Mouse (Mus musculus): ENCODE results near the gene Ly6g6c. TPM values are rescaled to one million over a fixed set of nuclear protein-coding genes. Genes with fewer than 3 reads are reported as not detected.

Gene Ly6g6c
- polyA plus RNA-seq, 1 experiment from 2014 or later: not detected

DNA sequence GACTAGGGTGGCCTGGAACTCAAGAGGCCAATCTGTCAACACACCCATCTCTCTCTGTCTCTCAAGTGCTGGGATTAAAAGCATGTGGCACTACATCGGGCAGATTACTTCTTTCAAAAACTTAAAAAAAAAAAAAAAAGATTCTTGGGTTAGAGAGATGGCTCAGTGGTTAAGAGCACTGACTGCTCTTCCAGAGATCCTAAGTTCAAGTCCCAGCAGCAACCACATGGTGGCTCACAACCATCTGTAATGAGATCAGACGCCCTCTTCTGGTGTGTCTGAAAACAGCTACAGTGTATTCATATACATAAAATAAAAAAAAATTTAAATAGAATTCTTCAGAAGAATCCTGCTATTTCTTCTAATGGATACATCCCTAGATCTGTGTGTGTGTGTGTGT is 23.0 kb downstream of the Ly6g6c start:
- Histone ChIP-seq H3K27ac (no peak overlapping the region), H3K36me3 (peaks cover 25% of the 10 kb centered on the region), H3K27me3 (no peaks in the 10 kb centered on the region), H3K4me3 (replicated peaks) (no peak overlapping the region), H3K9ac (replicated peaks) (no peak overlapping the region), H3K4me2 (no peak overlapping the region), H3K4me1 (replicated peaks) (peaks cover 12% of the 10 kb centered on the region), H3K9me3 (no peaks in the 10 kb centered on the region)
- WGBS: 59% methylated on average over 2 of the region's 2 CpGs
- ATAC-seq (ENCODE audit: insufficient number of reproducible peaks, insufficient read depth, low FRiP score, low TSS enrichment, low read depth): no peak

DNA sequence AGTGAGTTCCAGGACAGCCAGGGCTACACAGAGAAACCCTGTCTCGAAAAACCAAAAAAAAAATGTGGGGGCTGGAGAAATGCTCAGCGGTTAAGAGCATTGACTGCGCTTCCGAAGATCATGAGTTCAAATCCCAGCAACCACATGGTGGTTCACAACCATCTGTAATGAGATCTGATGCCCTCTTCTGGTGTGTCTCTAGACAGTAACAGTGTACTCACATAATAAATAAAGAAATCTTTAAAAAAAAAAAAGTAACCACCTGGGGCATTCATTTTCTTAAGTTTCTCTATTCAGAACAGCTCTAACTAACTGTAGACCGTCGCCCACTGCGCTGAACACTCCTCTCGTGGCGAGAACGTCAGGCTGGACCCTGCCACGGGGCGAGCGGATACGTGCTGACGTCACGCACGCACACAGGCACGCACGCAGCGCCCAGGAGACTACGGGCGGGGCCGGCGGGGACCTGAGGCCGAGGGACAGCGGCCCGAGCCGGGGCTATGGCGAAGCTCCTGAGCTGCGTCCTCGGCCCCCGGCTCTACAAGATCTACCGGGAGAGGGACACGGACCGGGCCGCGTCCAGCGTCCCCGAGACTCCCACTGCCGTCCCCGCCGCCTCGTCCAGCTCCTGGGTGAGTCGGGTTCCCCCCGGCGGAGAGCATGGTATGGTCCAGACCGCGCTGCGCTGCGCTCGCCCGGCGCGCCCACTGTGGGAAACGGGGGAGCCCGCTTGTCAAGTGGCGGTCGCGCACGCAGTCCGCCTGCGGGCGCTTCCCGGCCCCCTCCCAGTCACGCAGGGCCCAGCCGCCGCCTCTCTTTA is 23.8 kb downstream of the Ly6g6c start, which contains the start of gene Abhd16a:
Abhd16a (plus strand) TSS at position 439 of the 820 bp plus-strand sequence.
- H3K27me3 ChIP-seq: no peaks in the 10 kb centered on the region
- peak; percentile 97 for ATAC-seq (ENCODE audit: insufficient number of reproducible peaks, insufficient read depth, low FRiP score, low TSS enrichment, low read depth)

DNA sequence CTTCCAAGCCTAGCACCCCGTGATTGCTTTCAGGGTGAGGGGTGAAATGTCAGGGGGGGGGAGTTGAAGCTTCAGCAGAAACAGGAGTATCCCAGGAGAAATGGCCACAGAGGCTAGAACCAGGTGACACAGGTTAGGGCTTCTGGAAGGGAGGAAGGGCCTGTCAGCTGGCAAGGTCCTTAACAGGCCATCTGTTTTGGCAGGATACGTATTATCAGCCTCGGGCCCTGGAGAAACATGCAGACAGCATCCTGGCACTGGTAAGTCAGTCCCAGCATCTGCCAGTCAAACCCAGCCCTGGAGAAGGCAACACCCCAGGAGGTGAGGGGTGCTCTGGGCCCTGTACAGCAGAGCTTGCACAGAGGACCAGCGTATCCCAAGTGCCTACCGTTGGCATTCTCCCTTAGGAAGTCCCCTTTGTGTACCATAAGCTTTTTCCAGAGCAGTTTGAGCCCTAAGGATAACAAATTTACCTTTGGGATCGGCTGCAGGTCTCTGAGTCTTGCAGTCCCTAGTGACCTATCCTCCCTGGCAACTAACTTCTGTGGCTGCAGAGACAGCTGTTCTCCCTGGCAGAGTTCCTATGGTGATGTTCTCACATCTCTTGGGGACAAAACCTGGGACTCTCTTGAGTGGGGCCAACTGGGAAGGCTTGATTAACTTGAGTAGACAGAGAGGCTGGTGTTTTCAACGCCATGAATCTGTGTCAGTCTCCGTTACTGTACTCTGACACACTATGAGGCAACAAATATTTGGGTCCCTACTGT is 25.2 kb downstream of the Ly6g6c start:
- H3K9ac ChIP-seq (replicated peaks): peak overlapping the region; percentile 75
- 0 out of 2 replicates have a peak overlapping the region, but pooled peaks have one; percentile 2 for H3K27ac ChIP-seq
- peaks cover 46% of the 10 kb centered on the region for H3K36me3 ChIP-seq
- peak overlapping the region; percentile 58 for H3K4me3 ChIP-seq (replicated peaks)
- H3K9me3 ChIP-seq: no peaks in the 10 kb centered on the region
- H3K4me2 ChIP-seq: peak overlapping the region; percentile 65
- H3K27me3 ChIP-seq: no peaks in the 10 kb centered on the region
- WGBS: 67% methylated on average over 8 of the region's 8 CpGs
- H3K4me1 ChIP-seq (replicated peaks): peaks cover 12% of the 10 kb centered on the region
- ATAC-seq (ENCODE audit: insufficient number of reproducible peaks, insufficient read depth, low FRiP score, low TSS enrichment, low read depth): no peak

More for the DNA sequence above, 23.8 kb downstream of the Ly6g6c start, which contains the start of gene Abhd16a:
- 3% methylated on average over 61 of the region's 67 CpGs for WGBS
- H3K4me1 ChIP-seq (replicated peaks): peaks cover 12% of the 10 kb centered on the region
- H3K9ac ChIP-seq (replicated peaks): peak within 1 kb of the TSS; percentile 75
- peak within 1 kb of the TSS; percentile 58 for H3K4me3 ChIP-seq (replicated peaks)
- H3K4me2 ChIP-seq: peak within 1 kb of the TSS; percentile 65
- H3K27ac ChIP-seq: peak within 1 kb of the TSS; percentile 93
- H3K9me3 ChIP-seq: no peaks in the 10 kb centered on the region
- peaks cover 33% of the 10 kb centered on the region for H3K36me3 ChIP-seq

DNA sequence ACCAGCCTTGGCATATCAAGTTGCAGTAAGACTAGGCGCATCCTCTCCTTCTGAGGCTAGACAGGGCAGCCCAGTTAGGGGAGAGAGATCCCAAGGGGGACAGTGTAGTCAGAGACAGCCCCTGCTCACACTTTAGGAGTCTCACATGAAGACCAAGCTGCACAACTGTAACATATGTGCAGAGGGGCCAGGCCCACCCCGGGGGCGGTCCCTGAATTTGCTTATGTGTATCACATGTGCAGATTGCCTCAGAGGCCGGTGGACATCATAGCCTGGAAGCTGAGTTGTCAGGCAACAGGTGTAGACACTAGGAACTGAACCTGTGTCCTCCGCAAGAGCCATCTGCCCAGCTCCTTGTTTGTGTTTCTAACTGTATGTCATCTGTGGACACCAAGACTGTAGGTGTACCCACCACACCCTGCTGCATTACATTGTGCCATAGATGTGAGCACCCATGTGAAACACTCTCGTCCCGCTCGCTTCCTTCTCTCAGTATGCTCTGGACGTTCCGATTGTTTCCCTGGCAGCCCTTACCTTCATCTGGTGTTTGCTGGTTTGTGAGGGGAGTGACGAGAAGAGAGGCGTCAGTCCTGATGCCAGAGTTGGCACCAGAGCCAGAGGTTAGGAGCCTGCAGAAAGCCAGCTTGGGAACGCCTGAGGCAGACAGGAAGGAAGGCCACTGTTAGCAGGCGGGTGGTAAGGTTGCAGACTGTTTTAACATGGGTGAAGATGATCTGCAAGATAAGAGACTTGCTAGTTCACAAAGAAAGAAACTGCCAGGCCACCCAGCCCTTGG is 27.4 kb downstream of the Ly6g6c start:
- H3K9ac ChIP-seq (replicated peaks): no peak overlapping the region
- H3K27ac ChIP-seq: no peak overlapping the region
- no peaks in the 10 kb centered on the region for H3K27me3 ChIP-seq
- no peak overlapping the region for H3K4me3 ChIP-seq (replicated peaks)
- H3K4me2 ChIP-seq: no peak overlapping the region
- peaks cover 12% of the 10 kb centered on the region for H3K4me1 ChIP-seq (replicated peaks)
- no peak for ATAC-seq (ENCODE audit: insufficient number of reproducible peaks, insufficient read depth, low FRiP score, low TSS enrichment, low read depth)
- peaks cover 68% of the 10 kb centered on the region for H3K36me3 ChIP-seq
- no peaks in the 10 kb centered on the region for H3K9me3 ChIP-seq
- WGBS: 86% methylated on average over 14 of the region's 14 CpGs

DNA sequence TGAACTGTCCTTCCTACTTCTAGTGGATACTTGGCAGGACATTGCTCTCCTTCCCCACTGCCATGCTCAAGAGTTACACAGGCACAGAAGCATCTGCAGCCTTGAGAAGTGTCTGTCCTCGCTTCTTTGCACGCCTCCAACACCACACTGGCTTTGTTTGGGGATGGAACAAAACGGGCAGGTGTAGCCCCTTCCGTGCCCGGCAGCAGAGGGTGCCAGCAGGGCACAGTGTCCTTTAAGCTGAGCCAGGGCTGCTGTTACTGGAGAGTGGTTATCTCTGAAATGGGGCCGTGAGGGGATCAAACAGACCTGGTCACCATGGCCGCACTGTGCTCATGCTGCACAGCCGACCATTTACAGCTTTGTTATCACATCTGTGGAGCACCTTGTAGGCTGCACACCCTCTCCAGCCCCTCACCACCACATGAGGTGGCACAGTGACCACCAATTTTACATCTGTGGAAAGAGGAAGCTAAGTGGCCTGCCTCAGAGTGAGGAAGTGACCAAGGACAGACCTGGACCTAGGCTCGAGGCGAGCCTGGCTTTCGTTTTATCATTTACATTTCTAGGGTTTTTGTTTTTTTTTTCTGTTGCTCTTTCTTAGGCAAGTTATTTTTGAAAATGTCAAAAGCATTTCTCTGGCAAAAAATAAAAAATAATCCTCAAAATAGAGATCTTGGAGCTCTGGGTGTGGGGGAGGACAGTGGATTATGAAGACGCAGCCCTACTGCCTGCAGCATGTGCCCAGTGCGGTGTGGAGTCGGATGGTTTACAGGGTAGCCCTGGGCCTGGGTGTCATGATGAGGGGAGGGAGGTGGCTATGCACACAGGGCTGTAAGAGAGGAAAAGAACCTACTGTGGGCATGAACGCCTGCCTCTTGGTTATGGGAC is 29.5 kb downstream of the Ly6g6c start:
- 92% methylated on average over 15 of the region's 15 CpGs for WGBS
- no peaks in the 10 kb centered on the region for H3K27me3 ChIP-seq
- H3K36me3 ChIP-seq: peaks cover 89% of the 10 kb centered on the region
- H3K4me3 ChIP-seq (replicated peaks): no peak overlapping the region
- no peak overlapping the region for H3K9ac ChIP-seq (replicated peaks)
- H3K4me2 ChIP-seq: no peak overlapping the region
- ATAC-seq (ENCODE audit: insufficient number of reproducible peaks, insufficient read depth, low FRiP score, low TSS enrichment, low read depth): no peak
- no peak overlapping the region for H3K27ac ChIP-seq
- H3K9me3 ChIP-seq: no peaks in the 10 kb centered on the region
- peaks cover 12% of the 10 kb centered on the region for H3K4me1 ChIP-seq (replicated peaks)

DNA sequence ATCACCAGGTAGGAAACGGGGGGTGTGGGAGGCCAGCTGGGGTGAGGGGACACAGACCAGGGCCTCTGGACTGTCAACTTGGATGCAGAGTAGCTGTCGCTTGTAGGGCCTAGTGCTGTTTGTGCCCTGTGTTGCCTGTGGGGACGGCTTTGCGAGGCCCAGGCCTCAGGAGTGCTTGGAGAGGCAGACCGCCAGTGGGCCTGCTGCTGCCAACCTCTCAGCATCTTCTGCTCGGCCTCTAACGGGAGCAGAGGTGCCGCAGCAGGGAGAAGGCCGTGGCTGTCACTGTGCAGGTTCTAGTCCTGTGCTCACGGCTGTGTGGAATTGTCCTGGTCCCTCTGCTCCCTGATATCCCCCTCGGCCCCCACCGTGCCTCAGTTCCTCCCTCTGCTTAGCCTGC is 31.4 kb downstream of the Ly6g6c start:
- H3K9me3 ChIP-seq: no peaks in the 10 kb centered on the region
- no peak overlapping the region for H3K27ac ChIP-seq
- 86% methylated on average over 12 of the region's 12 CpGs for WGBS
- ATAC-seq (ENCODE audit: insufficient number of reproducible peaks, insufficient read depth, low FRiP score, low TSS enrichment, low read depth): no peak
- no peak overlapping the region for H3K4me2 ChIP-seq
- H3K4me3 ChIP-seq (replicated peaks): no peak overlapping the region
- H3K36me3 ChIP-seq: peaks cover 98% of the 10 kb centered on the region
- no peak overlapping the region for H3K9ac ChIP-seq (replicated peaks)
- H3K27me3 ChIP-seq: no peaks in the 10 kb centered on the region
- H3K4me1 ChIP-seq (replicated peaks): no peaks in the 10 kb centered on the region

DNA sequence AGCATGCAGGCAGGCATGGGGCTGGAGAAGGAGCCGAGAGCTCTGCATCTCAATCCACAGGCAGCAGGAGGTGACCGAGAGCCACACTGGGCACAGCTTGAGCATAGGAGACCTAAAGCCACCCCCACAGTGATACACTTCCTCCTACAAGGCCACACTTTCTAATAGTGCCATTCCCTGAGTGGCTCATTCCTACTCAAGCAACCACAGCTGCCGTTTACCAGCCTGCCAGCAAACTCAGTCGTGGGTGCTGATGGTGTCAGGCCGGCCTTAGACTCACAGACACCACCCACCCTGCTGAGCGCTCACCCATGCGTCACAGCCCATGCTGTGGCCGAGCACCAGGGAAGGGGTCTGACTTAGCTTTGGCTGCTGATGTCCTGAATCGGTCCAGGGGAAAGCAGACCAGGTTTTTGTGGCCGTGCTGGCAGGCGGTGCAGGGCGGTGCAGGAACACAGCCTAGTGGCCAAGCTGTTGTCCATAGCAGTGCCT is 32.0 kb downstream of the Ly6g6c start:
- no peaks in the 10 kb centered on the region for H3K27me3 ChIP-seq
- H3K4me2 ChIP-seq: no peak overlapping the region
- 88% methylated on average over 12 of the region's 12 CpGs for WGBS
- H3K4me3 ChIP-seq (replicated peaks): no peak overlapping the region
- no peak overlapping the region for H3K27ac ChIP-seq
- ATAC-seq (ENCODE audit: insufficient number of reproducible peaks, insufficient read depth, low FRiP score, low TSS enrichment, low read depth): no peak
- no peaks in the 10 kb centered on the region for H3K9me3 ChIP-seq
- no peak overlapping the region for H3K9ac ChIP-seq (replicated peaks)
- H3K36me3 ChIP-seq: peaks cover 98% of the 10 kb centered on the region
- no peaks in the 10 kb centered on the region for H3K4me1 ChIP-seq (replicated peaks)

DNA sequence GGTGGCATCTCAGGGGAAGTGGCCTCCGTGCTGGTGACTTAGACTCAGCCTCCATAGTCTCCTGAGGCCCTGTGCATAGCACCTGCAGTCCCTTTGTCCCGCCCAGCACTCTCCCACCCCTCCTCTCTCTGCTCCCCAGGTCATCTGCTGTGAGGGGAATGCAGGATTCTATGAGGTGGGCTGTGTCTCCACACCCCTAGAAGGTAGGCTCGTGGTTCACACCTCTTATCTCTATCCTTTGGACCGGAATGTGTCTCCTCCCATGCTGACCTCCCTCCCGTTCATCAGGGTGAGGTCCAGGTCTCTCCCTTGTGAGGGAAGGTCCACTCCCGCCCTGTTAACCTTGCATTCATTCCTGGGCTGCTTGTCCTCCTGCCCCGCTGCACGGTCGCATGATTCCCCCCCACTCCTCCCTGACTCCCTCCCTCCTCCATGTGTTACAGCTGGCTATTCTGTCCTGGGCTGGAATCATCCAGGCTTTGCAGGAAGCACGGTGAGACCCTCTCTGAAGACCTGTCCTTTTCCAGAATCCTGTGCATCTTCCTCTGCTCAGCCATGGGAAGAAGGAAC is 35.1 kb downstream of the Ly6g6c start:
- Histone ChIP-seq H3K9ac (replicated peaks) (no peak overlapping the region), H3K4me2 (no peak overlapping the region), H3K9me3 (no peaks in the 10 kb centered on the region), H3K36me3 (peaks cover 89% of the 10 kb centered on the region), H3K27me3 (no peaks in the 10 kb centered on the region), H3K27ac (no peak overlapping the region), H3K4me3 (replicated peaks) (no peak overlapping the region), H3K4me1 (replicated peaks) (no peaks in the 10 kb centered on the region)
- ATAC-seq (ENCODE audit: insufficient number of reproducible peaks, insufficient read depth, low FRiP score, low TSS enrichment, low read depth): no peak
- WGBS: 74% methylated on average over 10 of the region's 10 CpGs

DNA sequence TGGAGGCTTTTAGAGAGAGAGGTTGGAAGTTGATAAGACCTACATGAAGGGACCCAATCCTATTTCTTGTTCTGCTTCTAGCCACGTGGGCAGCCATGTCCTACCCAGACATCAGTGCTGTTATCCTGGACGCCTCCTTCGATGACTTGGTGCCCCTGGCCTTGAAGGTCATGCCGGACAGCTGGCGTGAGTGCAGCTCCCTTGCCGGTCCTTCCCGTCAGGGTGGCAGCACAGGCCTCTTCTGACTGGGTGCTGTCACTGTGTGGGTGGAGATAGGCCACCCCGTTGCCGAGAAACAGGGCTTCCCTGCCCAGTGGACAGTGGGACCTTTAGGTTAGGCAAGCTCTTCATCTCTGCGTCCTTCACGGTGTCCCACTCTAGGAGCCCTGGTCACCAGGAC is 36.0 kb downstream of the Ly6g6c start:
- Histone ChIP-seq H3K4me2 (no peak overlapping the region), H3K4me3 (replicated peaks) (no peak overlapping the region), H3K4me1 (replicated peaks) (peaks cover 5% of the 10 kb centered on the region; the same call in 1 of the 2 replicates), H3K36me3 (peaks cover 81% of the 10 kb centered on the region), H3K27me3 (no peaks in the 10 kb centered on the region), H3K9ac (replicated peaks) (no peak overlapping the region), H3K27ac (no peak overlapping the region), H3K9me3 (no peaks in the 10 kb centered on the region)
- WGBS: 86% methylated on average over 11 of the region's 11 CpGs
- ATAC-seq (ENCODE audit: insufficient number of reproducible peaks, insufficient read depth, low FRiP score, low TSS enrichment, low read depth): no peak

DNA sequence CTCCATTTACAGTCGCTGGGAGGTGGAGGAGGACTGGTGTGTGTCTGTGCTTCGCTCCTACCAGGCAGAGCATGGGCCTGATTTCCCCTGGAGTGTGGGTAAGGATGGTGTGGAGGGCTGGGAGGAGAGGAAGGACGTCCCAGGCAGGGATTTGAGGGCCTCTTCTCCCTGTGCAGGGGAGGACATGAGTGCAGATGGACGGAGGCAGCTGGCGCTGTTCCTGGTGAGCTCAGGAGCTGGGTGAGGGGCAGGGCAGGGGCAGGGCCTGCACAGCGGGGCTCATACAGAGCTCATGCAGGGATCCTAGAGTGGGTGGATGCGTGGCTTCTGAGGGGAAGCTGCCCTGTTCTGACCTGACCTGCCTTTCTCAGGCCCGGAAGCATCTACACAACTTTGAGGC is 37.1 kb downstream of the Ly6g6c start:
- 0 out of 2 replicates have a peak overlapping the region, but pooled peaks have one; percentile 9 for H3K9ac ChIP-seq (replicated peaks)
- no peak overlapping the region; the same call in 1 of the 2 replicates for H3K4me2 ChIP-seq
- no peaks in the 10 kb centered on the region for H3K27me3 ChIP-seq
- no peaks in the 10 kb centered on the region for H3K9me3 ChIP-seq
- no peak overlapping the region for H3K4me3 ChIP-seq (replicated peaks)
- 0 out of 2 replicates have a peak, but pooled peaks have one; percentile 20 for ATAC-seq (ENCODE audit: insufficient number of reproducible peaks, insufficient read depth, low FRiP score, low TSS enrichment, low read depth)
- H3K4me1 ChIP-seq (replicated peaks): peaks cover 6% of the 10 kb centered on the region; the same call in 1 of the 2 replicates
- H3K36me3 ChIP-seq: peaks cover 70% of the 10 kb centered on the region
- no peak overlapping the region for H3K27ac ChIP-seq
- 62% methylated on average over 8 of the region's 8 CpGs for WGBS

Measured in limb, embryonic 12.5 days (tissue).